Mouse (Mus musculus) cerebellum, postnatal 10 days (tissue): ENCODE results near the gene Tgif2lx1.
"Not testable (repeated sequence)": the region's sequence is repeated elsewhere in the genome, so short reads cannot be mapped to it uniquely, and the experiment has no call there.

Experiments
- DNase-seq, 2 experiments: peaks; one replicate each; pipeline ENCODE4 v3.0.0; 2021; ENCODE audit warnings: mixed read lengths in 2 of 2

Tgif2lx1 gene

GRCm38 (mm10) chrX:118480637-118481036, at the start of gene Tgif2lx1:
Gene Tgif2lx1 (minus strand): TSS chrX:118480737.
- DNase-seq = not testable (repeated sequence)
